Mouse (Mus musculus) kidney, adult 2 months (tissue): ENCODE data around the gene Wdsub1.

Experiments used
- CTCF ChIP-seq: fragments of 200-500 bp; conservative IDR thresholded peaks from 2 replicates; pipeline ENCODE4 v1.5.1; 2011; ENCODE audit warnings: low read depth, mild to moderate bottlenecking, control low read depth, low read length, moderate library complexity, mixed read lengths; ENCODE audit not compliant: insufficient read depth, insufficient read length
- POLR2A ChIP-seq: fragments of 200-500 bp; IDR thresholded peaks from one replicate; pipeline ENCODE4 v1.6.1; 2011; ENCODE audit warnings: low read depth, low read length, control low read depth

- TF ChIP-seq CTCF (no peak), POLR2A (no peak)
Observed at GRCm38 (mm10) chr2:59802722-59803387, 79.5 kb downstream of the Wdsub1 start.
